Mouse (Mus musculus): Measurements from ENCODE around the gene Nim1k. TPM values are rescaled to one million over a fixed set of nuclear protein-coding genes. Genes with fewer than 3 reads are reported as not detected.
"Not testable (repeated sequence)": the region's sequence is repeated elsewhere in the genome, so short reads cannot be mapped to it uniquely, and the experiment has no call there.

Nim1k gene
- total and polyA plus RNA-seq, 2 experiments from 2014 or later: 7.4 to 10.3 TPM

GRCm38 (mm10) chr13:119707906-119708305, 47.8 kb downstream of the Nim1k start:
- no peaks in the 10 kb centered on the region for H3K4me1 ChIP-seq (ENCODE audit: insufficient read depth, low read length)
- ATAC-seq (no peak), DNase-seq (ENCODE audit: low spot score) (no peak)
- no peak overlapping the region for H3K27ac ChIP-seq
- H3K4me3 ChIP-seq (ENCODE audit: low read length): no peak overlapping the region
- WGBS: 89% methylated on average over 6 of the region's 6 CpGs
- H3K36me3 ChIP-seq (ENCODE audit: insufficient read depth, low read length): peaks cover 64% of the 10 kb centered on the region
- H3K9ac ChIP-seq (replicated peaks; ENCODE audit: low read length): no peak overlapping the region
- H3K9me3 ChIP-seq (ENCODE audit: low read length): no peaks in the 10 kb centered on the region
- no peaks in the 10 kb centered on the region for H3K27me3 ChIP-seq (ENCODE audit: insufficient read depth, low read length)
- no peak overlapping the region for H3K4me2 ChIP-seq (ENCODE audit: low read depth, low read length)
- no peak for TF ChIP-seq CTCF (IDR thresholded peaks at IDR 0.05; ENCODE audit: low read depth)

- no peak for TF ChIP-seq CTCF (IDR thresholded peaks at IDR 0.05; ENCODE audit: low read depth)
- DNase-seq (ENCODE audit: low spot score): no peak
- no peaks in the 10 kb centered on the region for H3K4me1 ChIP-seq (ENCODE audit: insufficient read depth, low read length)
- peaks cover 69% of the 10 kb centered on the region for H3K36me3 ChIP-seq (ENCODE audit: insufficient read depth, low read length)
- H3K9me3 ChIP-seq (ENCODE audit: low read length): no peaks in the 10 kb centered on the region
- no peak overlapping the region for H3K9ac ChIP-seq (replicated peaks; ENCODE audit: low read length)
- no peak overlapping the region for H3K4me2 ChIP-seq (ENCODE audit: low read depth, low read length)
- no peaks in the 10 kb centered on the region for H3K27me3 ChIP-seq (ENCODE audit: insufficient read depth, low read length)
- 71% methylated on average over 7 of the region's 7 CpGs for WGBS
- no peak overlapping the region for H3K4me3 ChIP-seq (ENCODE audit: low read length)
- H3K27ac ChIP-seq: no peak overlapping the region
- ATAC-seq: no peak
These were observed 48.7 kb downstream of the Nim1k start for GRCm38 (mm10) chr13:119706953-119707352.

GRCm38 (mm10) chr13:119706278-119706880, 49.3 kb downstream of the Nim1k start:
- not testable (repeated sequence) for H3K9me3 ChIP-seq (ENCODE audit: low read length); DNase-seq (ENCODE audit: low spot score); H3K9ac ChIP-seq (replicated peaks; ENCODE audit: low read length); H3K4me2 ChIP-seq (ENCODE audit: low read depth, low read length); H3K4me3 ChIP-seq (ENCODE audit: low read length); ATAC-seq; H3K27me3 ChIP-seq (ENCODE audit: insufficient read depth, low read length); H3K27ac ChIP-seq; H3K4me1 ChIP-seq (ENCODE audit: insufficient read depth, low read length)
- 83% methylated on average over 7 of the region's 8 CpGs for WGBS
- peaks cover 70% of the 10 kb centered on the region for H3K36me3 ChIP-seq (ENCODE audit: insufficient read depth, low read length)

GRCm38 (mm10) chr13:119704280-119704679, 51.4 kb downstream of the Nim1k start:
- Histone ChIP-seq H3K4me2 (ENCODE audit: low read depth, low read length) (no peak overlapping the region), H3K4me3 (ENCODE audit: low read length) (no peak overlapping the region), H3K4me1 (ENCODE audit: insufficient read depth, low read length) (no peaks in the 10 kb centered on the region), H3K9me3 (ENCODE audit: low read length) (no peaks in the 10 kb centered on the region), H3K36me3 (ENCODE audit: insufficient read depth, low read length) (peaks cover 65% of the 10 kb centered on the region), H3K9ac (replicated peaks; ENCODE audit: low read length) (no peak overlapping the region), H3K27ac (no peak overlapping the region), H3K27me3 (ENCODE audit: insufficient read depth, low read length) (no peaks in the 10 kb centered on the region)
- 94% methylated on average over 7 of the region's 7 CpGs for WGBS
- no peak for ATAC-seq
- DNase-seq (ENCODE audit: low spot score): no peak
- TF ChIP-seq CTCF (IDR thresholded peaks at IDR 0.05; ENCODE audit: low read depth): no peak

- ATAC-seq (no peak), DNase-seq (ENCODE audit: low spot score) (no peak)
- no peak overlapping the region for H3K27ac ChIP-seq
- peaks cover 13% of the 10 kb centered on the region; the same call in 1 of the 2 replicates for H3K4me1 ChIP-seq (ENCODE audit: insufficient read depth, low read length)
- no peak for TF ChIP-seq CTCF (IDR thresholded peaks at IDR 0.05; ENCODE audit: low read depth)
- H3K9me3 ChIP-seq (ENCODE audit: low read length): no peaks in the 10 kb centered on the region
- H3K4me3 ChIP-seq (ENCODE audit: low read length): no peak overlapping the region
- no peak overlapping the region for H3K9ac ChIP-seq (replicated peaks; ENCODE audit: low read length)
- 90% methylated on average over 4 of the region's 4 CpGs for WGBS
- no peaks in the 10 kb centered on the region for H3K27me3 ChIP-seq (ENCODE audit: insufficient read depth, low read length)
- no peak overlapping the region for H3K4me2 ChIP-seq (ENCODE audit: low read depth, low read length)
- H3K36me3 ChIP-seq (ENCODE audit: insufficient read depth, low read length): peaks cover 29% of the 10 kb centered on the region
These were observed 57.2 kb downstream of the Nim1k start for GRCm38 (mm10) chr13:119698436-119698835.

GRCm38 (mm10) chr13:119696496-119696895, 59.2 kb downstream of the Nim1k start:
- DNase-seq (ENCODE audit: low spot score) (no peak), ATAC-seq (no peak)
- Histone ChIP-seq H3K4me2 (ENCODE audit: low read depth, low read length) (no peak overlapping the region), H3K27me3 (ENCODE audit: insufficient read depth, low read length) (no peaks in the 10 kb centered on the region), H3K4me1 (ENCODE audit: insufficient read depth, low read length) (peaks cover 18% of the 10 kb centered on the region; the same call in 1 of the 2 replicates), H3K9me3 (ENCODE audit: low read length) (no peaks in the 10 kb centered on the region), H3K27ac (no peak overlapping the region), H3K36me3 (ENCODE audit: insufficient read depth, low read length) (peaks cover 15% of the 10 kb centered on the region; the same call in 1 of the 2 replicates), H3K4me3 (ENCODE audit: low read length) (no peak overlapping the region), H3K9ac (replicated peaks; ENCODE audit: low read length) (no peak overlapping the region)
- TF ChIP-seq CTCF (IDR thresholded peaks at IDR 0.05; ENCODE audit: low read depth): no peak
- 71% methylated on average over 1 of the region's 1 CpGs for whole genome bisulfite sequencing

GRCm38 (mm10) chr13:119695676-119696075, 60.0 kb downstream of the Nim1k start:
- Histone ChIP-seq H3K27ac (no peak overlapping the region), H3K9me3 (ENCODE audit: low read length) (no peaks in the 10 kb centered on the region), H3K4me2 (ENCODE audit: low read depth, low read length) (peak overlapping the region; percentile 36; the same call in 1 of the 2 replicates), H3K4me3 (ENCODE audit: low read length) (no peak overlapping the region), H3K4me1 (ENCODE audit: insufficient read depth, low read length) (peaks cover 18% of the 10 kb centered on the region; the same call in 1 of the 2 replicates), H3K9ac (replicated peaks; ENCODE audit: low read length) (no peak overlapping the region), H3K27me3 (ENCODE audit: insufficient read depth, low read length) (no peaks in the 10 kb centered on the region), H3K36me3 (ENCODE audit: insufficient read depth, low read length) (peaks cover 10% of the 10 kb centered on the region; the same call in 1 of the 2 replicates)
- no peak for TF ChIP-seq CTCF (IDR thresholded peaks at IDR 0.05; ENCODE audit: low read depth)
- WGBS: 65% methylated on average over 4 of the region's 4 CpGs
- ATAC-seq (no peak), DNase-seq (ENCODE audit: low spot score) (no peak)

- peak overlapping the region; percentile 99 for H3K4me3 ChIP-seq (ENCODE audit: low read length)
- H3K9me3 ChIP-seq (ENCODE audit: low read length); H3K27me3 ChIP-seq (ENCODE audit: insufficient read depth, low read length); H3K36me3 ChIP-seq (ENCODE audit: insufficient read depth, low read length); DNase-seq (ENCODE audit: low spot score); H3K27ac ChIP-seq; ATAC-seq: not testable (repeated sequence)
- peak overlapping the region; percentile 78 for H3K4me2 ChIP-seq (ENCODE audit: low read depth, low read length)
- WGBS: 56% methylated on average over 3 of the region's 3 CpGs
- H3K9ac ChIP-seq (replicated peaks; ENCODE audit: low read length): peak overlapping the region; percentile 92; the same call in 1 of the 2 replicates
- peaks cover 18% of the 10 kb centered on the region; the same call in 1 of the 2 replicates for H3K4me1 ChIP-seq (ENCODE audit: insufficient read depth, low read length)
These were observed 63.7 kb downstream of the Nim1k start for GRCm38 (mm10) chr13:119691958-119692357.
